Mouse (Mus musculus): ENCODE measurements around the gene Rad21l. TPM values are rescaled to one million over a fixed set of nuclear protein-coding genes. Genes with fewer than 3 reads are reported as not detected.
"Not testable (repeated sequence)": the region's sequence is repeated elsewhere in the genome, so short reads cannot be mapped to it uniquely, and the experiment has no call there.

Gene Rad21l
- polyA plus RNA-seq, 1 experiment from 2014 or later, result not detected

- H3K4me2 ChIP-seq (ENCODE audit: low read depth, low read length), result peak within 1 kb of the TSS; percentile 98
- H3K27me3 ChIP-seq (ENCODE audit: control insufficient read depth, insufficient read depth, low read depth, low read length), result peaks cover 28% of the 10 kb centered on the region
- peak; percentile 80 for ATAC-seq (ENCODE audit: low read depth)
- H3K4me3 ChIP-seq (ENCODE audit: low read length), result peak within 1 kb of the TSS; percentile 61
- H3K36me3 ChIP-seq (ENCODE audit: control insufficient read depth, insufficient read depth, low read length), result no peaks in the 10 kb centered on the region
- no peak within 1 kb of the TSS for H3K27ac ChIP-seq (ENCODE audit: low read length)
- H3K9me3 ChIP-seq (ENCODE audit: control insufficient read depth, low read length), result no peaks in the 10 kb centered on the region
- no peaks in the 10 kb centered on the region; the same call in 1 of the 2 replicates for H3K4me1 ChIP-seq (replicated peaks; ENCODE audit: control insufficient read depth, insufficient read depth, low read length)
- peak within 1 kb of the TSS; percentile 69 for H3K9ac ChIP-seq (ENCODE audit: low read length)
- under 1% methylated on average over 45 of the region's 47 CpGs for WGBS
Measured at GRCm38 (mm10) chr2:151632159-151632814, 36.0 kb downstream of the Rad21l start, which contains the start of gene Snph. Gene Snph (minus strand): TSS chr2:151632593.

- H3K4me2 ChIP-seq (ENCODE audit: low read depth, low read length), result peak overlapping the region; percentile 98
- 4% methylated on average over 22 of the region's 22 CpGs for WGBS
- ATAC-seq (ENCODE audit: low read depth), result no peak
- H3K9me3 ChIP-seq (ENCODE audit: control insufficient read depth, low read length), result no peaks in the 10 kb centered on the region
- peak overlapping the region; percentile 69 for H3K9ac ChIP-seq (ENCODE audit: low read length)
- H3K36me3 ChIP-seq (ENCODE audit: control insufficient read depth, insufficient read depth, low read length), result no peaks in the 10 kb centered on the region
- peak overlapping the region; percentile 61 for H3K4me3 ChIP-seq (ENCODE audit: low read length)
- no peaks in the 10 kb centered on the region; the same call in 1 of the 2 replicates for H3K4me1 ChIP-seq (replicated peaks; ENCODE audit: control insufficient read depth, insufficient read depth, low read length)
- peaks cover 28% of the 10 kb centered on the region for H3K27me3 ChIP-seq (ENCODE audit: control insufficient read depth, insufficient read depth, low read depth, low read length)
- H3K27ac ChIP-seq (ENCODE audit: low read length), result no peak overlapping the region
Measured at GRCm38 (mm10) chr2:151631406-151632158, 36.8 kb downstream of the Rad21l start.

- no peak for ATAC-seq (ENCODE audit: low read depth)
- peaks cover 28% of the 10 kb centered on the region for H3K27me3 ChIP-seq (ENCODE audit: control insufficient read depth, insufficient read depth, low read depth, low read length)
- H3K4me2 ChIP-seq (ENCODE audit: low read depth, low read length), result no peak overlapping the region
- H3K36me3 ChIP-seq (ENCODE audit: control insufficient read depth, insufficient read depth, low read length), result no peaks in the 10 kb centered on the region
- no peak overlapping the region for H3K9ac ChIP-seq (ENCODE audit: low read length)
- no peak overlapping the region for H3K4me3 ChIP-seq (ENCODE audit: low read length)
- H3K9me3 ChIP-seq (ENCODE audit: control insufficient read depth, low read length), result no peaks in the 10 kb centered on the region
- H3K4me1 ChIP-seq (replicated peaks; ENCODE audit: control insufficient read depth, insufficient read depth, low read length), result no peaks in the 10 kb centered on the region; the same call in 1 of the 2 replicates
- 62% methylated on average over 7 of the region's 7 CpGs for WGBS
- no peak overlapping the region for H3K27ac ChIP-seq (ENCODE audit: low read length)
Measured at GRCm38 (mm10) chr2:151629310-151629709, 39.0 kb downstream of the Rad21l start.

GRCm38 (mm10) chr2:151628011-151628410 is 40.3 kb downstream of the Rad21l start:
- Histone ChIP-seq H3K27me3 (ENCODE audit: control insufficient read depth, insufficient read depth, low read depth, low read length) (peaks cover 18% of the 10 kb centered on the region), H3K4me2 (ENCODE audit: low read depth, low read length) (no peak overlapping the region), H3K36me3 (ENCODE audit: control insufficient read depth, insufficient read depth, low read length) (no peaks in the 10 kb centered on the region), H3K4me3 (ENCODE audit: low read length) (no peak overlapping the region), H3K27ac (ENCODE audit: low read length) (no peak overlapping the region), H3K9ac (ENCODE audit: low read length) (no peak overlapping the region), H3K9me3 (ENCODE audit: control insufficient read depth, low read length) (no peaks in the 10 kb centered on the region), H3K4me1 (replicated peaks; ENCODE audit: control insufficient read depth, insufficient read depth, low read length) (no peaks in the 10 kb centered on the region; the same call in 1 of the 2 replicates)
- WGBS, result 70% methylated on average over 3 of the region's 3 CpGs
- no peak for ATAC-seq (ENCODE audit: low read depth)

- Histone ChIP-seq H3K9ac (ENCODE audit: low read length) (no peak overlapping the region), H3K4me3 (ENCODE audit: low read length) (no peak overlapping the region), H3K27me3 (ENCODE audit: control insufficient read depth, insufficient read depth, low read depth, low read length) (peaks cover 3% of the 10 kb centered on the region; the same call in 1 of the 2 replicates), H3K27ac (ENCODE audit: low read length) (no peak overlapping the region), H3K4me1 (replicated peaks; ENCODE audit: control insufficient read depth, insufficient read depth, low read length) (no peaks in the 10 kb centered on the region), H3K9me3 (ENCODE audit: control insufficient read depth, low read length) (no peaks in the 10 kb centered on the region), H3K36me3 (ENCODE audit: control insufficient read depth, insufficient read depth, low read length) (no peaks in the 10 kb centered on the region), H3K4me2 (ENCODE audit: low read depth, low read length) (no peak overlapping the region)
- 89% methylated on average over 7 of the region's 7 CpGs for WGBS
- ATAC-seq (ENCODE audit: low read depth), result no peak
Measured at GRCm38 (mm10) chr2:151626296-151626695, 42.0 kb downstream of the Rad21l start.

- no peak overlapping the region for H3K9ac ChIP-seq (ENCODE audit: low read length)
- WGBS, result 60% methylated on average over 3 of the region's 3 CpGs
Measured at GRCm38 (mm10) chr2:151623776-151624175, 44.6 kb downstream of the Rad21l start.

GRCm38 (mm10) chr2:151616551-151617329 is 51.6 kb downstream of the Rad21l start:
- Histone ChIP-seq H3K4me3 (ENCODE audit: low read length) (no peak overlapping the region), H3K9me3 (ENCODE audit: control insufficient read depth, low read length) (no peaks in the 10 kb centered on the region), H3K4me1 (replicated peaks; ENCODE audit: control insufficient read depth, insufficient read depth, low read length) (0 out of 2 replicates have a peak, but pooled peaks cover 3% of the 10 kb centered on the region), H3K36me3 (ENCODE audit: control insufficient read depth, insufficient read depth, low read length) (no peaks in the 10 kb centered on the region), H3K27ac (ENCODE audit: low read length) (no peak overlapping the region), H3K9ac (ENCODE audit: low read length) (no peak overlapping the region), H3K4me2 (ENCODE audit: low read depth, low read length) (no peak overlapping the region), H3K27me3 (ENCODE audit: control insufficient read depth, insufficient read depth, low read depth, low read length) (no peaks in the 10 kb centered on the region)
- 56% methylated on average over 6 of the region's 6 CpGs for WGBS
- ATAC-seq (ENCODE audit: low read depth), result no peak; the same call in 1 of the 2 replicates

More at GRCm38 (mm10) chr2:151623776-151624175, 44.6 kb downstream of the Rad21l start:
- Histone ChIP-seq H3K4me1 (replicated peaks; ENCODE audit: control insufficient read depth, insufficient read depth, low read length) (no peaks in the 10 kb centered on the region), H3K27me3 (ENCODE audit: control insufficient read depth, insufficient read depth, low read depth, low read length) (no peaks in the 10 kb centered on the region), H3K36me3 (ENCODE audit: control insufficient read depth, insufficient read depth, low read length) (no peaks in the 10 kb centered on the region), H3K9me3 (ENCODE audit: control insufficient read depth, low read length) (no peaks in the 10 kb centered on the region), H3K27ac (ENCODE audit: low read length) (no peak overlapping the region), H3K4me3 (ENCODE audit: low read length) (no peak overlapping the region), H3K4me2 (ENCODE audit: low read depth, low read length) (no peak overlapping the region)
- ATAC-seq (ENCODE audit: low read depth), result no peak

- H3K27me3 ChIP-seq (ENCODE audit: control insufficient read depth, insufficient read depth, low read depth, low read length); H3K36me3 ChIP-seq (ENCODE audit: control insufficient read depth, insufficient read depth, low read length); H3K9me3 ChIP-seq (ENCODE audit: control insufficient read depth, low read length); ATAC-seq (ENCODE audit: low read depth); H3K9ac ChIP-seq (ENCODE audit: low read length); H3K27ac ChIP-seq (ENCODE audit: low read length); H3K4me2 ChIP-seq (ENCODE audit: low read depth, low read length); H3K4me3 ChIP-seq (ENCODE audit: low read length); H3K4me1 ChIP-seq (replicated peaks; ENCODE audit: control insufficient read depth, insufficient read depth, low read length): not testable (repeated sequence)
- WGBS, result 67% methylated on average over 6 of the region's 8 CpGs
Measured at GRCm38 (mm10) chr2:151615779-151616178, 52.6 kb downstream of the Rad21l start.

- Histone ChIP-seq H3K4me3 (ENCODE audit: low read length) (no peak overlapping the region), H3K9ac (ENCODE audit: low read length) (no peak overlapping the region), H3K27me3 (ENCODE audit: control insufficient read depth, insufficient read depth, low read depth, low read length) (no peaks in the 10 kb centered on the region), H3K27ac (ENCODE audit: low read length) (no peak overlapping the region), H3K4me1 (replicated peaks; ENCODE audit: control insufficient read depth, insufficient read depth, low read length) (peaks cover 3% of the 10 kb centered on the region), H3K9me3 (ENCODE audit: control insufficient read depth, low read length) (no peaks in the 10 kb centered on the region), H3K36me3 (ENCODE audit: control insufficient read depth, insufficient read depth, low read length) (no peaks in the 10 kb centered on the region), H3K4me2 (ENCODE audit: low read depth, low read length) (no peak overlapping the region)
- ATAC-seq (ENCODE audit: low read depth), result no peak
- WGBS, result 21% methylated on average over 3 of the region's 3 CpGs
Measured at GRCm38 (mm10) chr2:151609974-151610373, 58.4 kb downstream of the Rad21l start.

Measured in lung, embryonic 16.5 days (tissue).